Mouse (Mus musculus) adrenal gland, adult 2 months (tissue): ENCODE results near the gene Pde6d. TPM values are rescaled to one million over a fixed set of nuclear protein-coding genes. Genes with fewer than 3 reads are reported as not detected.

Experiments
- DNase-seq: peaks from one replicate; pipeline ENCODE4 v3.0.0; 2021
- long read RNA-seq: library from polyadenylated mRNA; stranded (forward); transcript quantifications from one replicate; pipeline ENCODE4 v2.0.0, GENCODE M21; 2021
- polyA plus RNA-seq: library from polyadenylated mRNA; depleted of rRNA; stranded (reverse); fragments of >200 nt; gene quantifications from 2 replicates; pipeline ENCODE4 v1.2.3, GENCODE M21; 2012; rRNA removed
- total RNA-seq, 2 experiments: library from RNA; stranded (reverse); gene quantifications; 2 replicates each; pipeline ENCODE4 v1.2.3; 2021

Pde6d gene
- total RNA-seq (10 to 100 TPM; 29.3 to 39.5 TPM), polyA plus RNA-seq (10.2 and 12.8 TPM in 2 replicates)
- long read RNA-seq, transcript Pde6d-201 (5 exons, 1,159 nt): major isoform, 33 of 37 reads
- long read RNA-seq, partial matches to known transcripts: 0 of 37 reads
- long read RNA-seq, other reads (novel, unspliced or antisense): 3 of 37 reads

GRCm38 (mm10) chr1:86582451-86583096 is at the start of gene Pde6d, which contains the start of gene Cops7b:
Pde6d (minus strand) TSS chr1:86582629.
Cops7b (plus strand) TSS chr1:86582904.
- peak; percentile 98 for DNase-seq

GRCm38 (mm10) chr1:86630527-86630926 is 48.1 kb upstream of the Pde6d start:
- no peak for DNase-seq

DNA sequence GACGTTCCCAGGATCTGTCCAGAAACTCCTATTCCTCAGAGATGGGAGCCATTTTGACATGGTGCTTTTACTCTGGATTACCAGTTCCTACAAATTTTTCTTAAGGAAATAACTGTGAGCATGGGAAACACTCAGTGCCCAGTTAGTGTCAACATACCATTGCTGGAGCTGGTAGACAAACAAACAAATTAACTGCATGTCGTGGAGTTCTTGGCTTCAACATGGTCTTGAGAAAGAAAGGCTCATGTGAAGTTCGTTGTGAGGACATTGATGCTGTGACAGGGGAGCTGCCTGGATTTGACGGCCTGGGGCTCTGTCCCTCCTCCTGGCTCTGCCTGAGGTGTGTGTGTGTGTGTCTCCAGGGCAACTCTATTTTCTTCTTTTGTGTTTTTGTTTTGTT is 47.5 kb upstream of the Pde6d start:
- DNase-seq: no peak

- DNase-seq: peak; percentile 70
Observed at GRCm38 (mm10) chr1:86628270-86628669, 45.8 kb upstream of the Pde6d start.

DNA sequence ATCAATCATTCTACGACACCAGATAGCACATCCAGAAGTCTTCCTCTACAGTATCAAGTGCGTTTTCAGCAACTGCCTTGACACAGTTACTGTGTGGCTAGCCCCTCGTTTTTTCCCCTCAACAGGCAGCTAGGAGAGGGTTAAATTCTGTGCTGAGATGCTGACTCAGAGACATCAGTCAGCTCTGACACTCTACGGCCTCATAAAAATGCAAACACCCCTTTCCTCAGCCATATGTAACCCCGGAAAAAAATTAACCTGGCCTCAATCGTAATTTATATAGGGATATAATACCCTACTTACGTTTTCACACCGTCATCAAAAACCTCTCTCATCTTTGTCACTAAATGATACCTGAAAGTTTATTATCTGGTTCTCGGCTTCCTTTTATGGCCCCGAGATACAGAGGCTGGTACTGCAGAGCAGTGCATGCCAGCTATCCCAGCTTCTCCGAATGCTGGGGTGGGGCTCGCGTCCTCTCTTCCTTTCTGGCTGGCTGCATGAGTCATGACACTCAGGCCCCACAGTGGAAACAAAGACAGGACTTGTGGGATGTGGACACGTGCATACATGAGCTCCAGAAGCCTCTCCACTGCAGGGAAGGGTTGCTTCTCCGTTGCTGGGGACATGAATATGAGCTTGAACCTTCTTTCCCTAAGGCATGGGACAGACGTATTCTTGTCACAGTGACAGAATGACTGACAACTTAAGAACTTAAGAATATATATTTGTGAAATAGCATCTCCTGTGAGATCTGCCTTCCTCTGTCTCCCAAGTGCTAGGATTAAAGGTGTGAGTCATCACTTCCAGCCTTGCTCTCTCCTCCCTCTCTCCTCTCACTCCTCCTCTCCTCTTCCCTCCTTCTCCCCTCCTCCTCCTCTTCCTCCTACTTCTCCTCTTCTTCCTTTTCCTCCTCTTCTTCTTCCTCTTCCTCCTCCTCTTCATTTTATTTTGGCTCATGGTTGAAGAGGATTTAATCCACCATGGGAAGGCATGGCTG is 40.9 kb upstream of the Pde6d start:
- peak; percentile 50 for DNase-seq

- peak; percentile 74 for DNase-seq
Observed at GRCm38 (mm10) chr1:86622296-86622695, 39.9 kb upstream of the Pde6d start.

GRCm38 (mm10) chr1:86618454-86619125 is 36.2 kb upstream of the Pde6d start:
- DNase-seq: peak; percentile 78

DNA sequence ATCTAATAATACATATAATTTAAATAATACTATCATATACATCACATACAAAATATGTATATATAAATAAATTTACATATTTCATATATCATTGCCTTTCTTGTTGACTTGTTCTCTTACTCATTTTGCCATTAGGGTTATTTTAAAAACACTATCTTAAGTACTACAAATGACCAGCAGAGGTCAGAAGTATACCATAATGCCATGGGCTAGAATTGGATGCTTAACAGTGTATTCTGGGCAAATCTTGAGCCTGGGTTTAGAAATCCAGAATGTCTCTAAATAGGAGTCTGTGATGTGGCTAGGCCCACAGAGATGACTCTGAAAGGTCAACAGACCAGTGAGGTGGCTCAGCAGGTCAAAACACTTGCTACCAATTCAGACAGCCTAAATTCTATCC is 31.8 kb upstream of the Pde6d start:
- no peak for DNase-seq

- DNase-seq: no peak
Observed at GRCm38 (mm10) chr1:86612081-86612480, 29.7 kb upstream of the Pde6d start.

DNA sequence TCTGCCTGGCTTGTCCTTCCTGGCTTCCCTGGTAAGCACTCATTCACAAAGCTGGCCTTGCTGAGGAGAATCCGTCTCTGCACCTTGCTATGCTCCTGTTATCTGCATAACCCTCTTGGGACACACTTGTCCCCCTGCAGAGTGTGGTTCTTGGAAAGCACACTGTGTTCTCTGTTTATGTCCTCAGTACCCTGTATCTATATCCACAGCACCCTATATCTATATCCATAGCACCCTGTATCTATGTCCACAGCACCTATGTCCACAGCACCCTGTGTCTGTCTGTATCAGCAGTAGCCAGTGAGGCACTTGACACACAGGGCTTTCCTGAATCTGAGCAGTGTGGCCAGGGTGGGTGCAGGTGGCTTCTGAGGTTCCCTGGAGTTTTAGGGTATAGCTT is 28.5 kb upstream of the Pde6d start:
- DNase-seq: no peak

GRCm38 (mm10) chr1:86600117-86600516 is 17.7 kb upstream of the Pde6d start:
- no peak for DNase-seq

- DNase-seq: no peak
Observed at GRCm38 (mm10) chr1:86598516-86598915, 16.1 kb upstream of the Pde6d start.

- DNase-seq: no peak
Observed at GRCm38 (mm10) chr1:86596512-86596911, 14.1 kb upstream of the Pde6d start.

- DNase-seq: no peak
Observed at GRCm38 (mm10) chr1:86595315-86595714, 12.9 kb upstream of the Pde6d start.

GRCm38 (mm10) chr1:86594539-86594938 is 12.1 kb upstream of the Pde6d start:
- DNase-seq: no peak

DNA sequence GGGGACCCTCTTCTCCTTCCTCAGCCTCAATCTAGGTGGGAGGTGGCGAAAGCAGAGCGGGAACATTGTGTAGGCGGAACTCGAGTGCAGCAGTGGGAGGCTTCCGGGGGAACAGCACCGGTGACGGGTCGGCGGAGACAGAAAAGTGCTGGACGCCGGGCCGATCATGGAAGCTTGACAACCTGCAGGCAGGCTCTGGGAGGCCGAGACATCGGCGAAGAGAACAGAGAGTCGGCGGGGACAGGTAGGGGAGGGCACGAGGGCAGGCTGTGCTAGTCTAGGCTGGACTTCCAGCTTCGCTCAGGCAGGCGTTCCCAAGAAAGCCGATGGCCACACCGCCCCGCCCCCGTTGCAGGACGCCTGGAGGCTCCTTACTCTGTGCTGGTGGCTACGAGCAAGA is 4.6 kb upstream of the Pde6d start:
- DNase-seq: peak; percentile 84

- DNase-seq: no peak
Observed at GRCm38 (mm10) chr1:86583709-86584108, 1.3 kb upstream of the Pde6d start.

- peak; percentile 15 for DNase-seq
Observed at GRCm38 (mm10) chr1:86581692-86582450, 558 bp downstream of the Pde6d start.

DNA sequence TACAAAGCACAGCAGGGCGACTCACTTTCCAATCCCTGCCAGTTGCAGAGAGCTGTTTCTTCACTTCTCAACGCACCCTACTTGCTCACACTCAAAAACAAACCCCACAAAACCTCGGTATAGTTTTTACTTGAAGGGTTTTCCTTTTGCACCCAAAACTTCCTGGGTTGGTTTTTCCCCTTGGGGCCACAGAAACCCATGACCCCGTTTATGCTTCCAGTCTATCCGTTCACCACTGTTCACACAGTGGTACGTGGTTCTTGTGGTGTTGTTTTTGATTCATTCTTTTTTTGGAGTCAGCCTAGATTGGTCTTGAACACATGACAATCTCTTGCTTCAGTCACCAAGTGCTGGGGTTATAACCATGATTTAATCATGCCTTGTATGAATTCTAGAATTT is 2.0 kb downstream of the Pde6d start:
- DNase-seq: no peak

GRCm38 (mm10) chr1:86571941-86572340 is 10.5 kb downstream of the Pde6d start:
- DNase-seq: no peak

DNA sequence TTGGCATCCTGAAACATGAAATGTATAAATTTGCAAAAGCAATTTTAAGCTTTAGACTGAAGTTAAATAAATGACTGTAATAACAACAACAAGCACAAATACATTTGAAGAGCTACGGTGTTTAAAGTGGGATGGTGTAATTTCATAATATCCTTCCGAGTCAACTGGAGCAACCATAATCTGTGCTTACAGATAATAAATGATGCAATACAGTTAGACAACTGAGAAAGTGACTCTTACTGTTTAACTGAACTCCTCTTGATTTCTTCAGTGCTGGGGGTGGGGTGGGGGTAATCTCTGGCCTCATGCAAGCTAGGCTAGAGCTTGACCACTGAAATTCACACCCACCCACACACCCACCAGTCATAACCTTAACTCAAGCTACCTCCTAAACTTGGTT is 11.0 kb downstream of the Pde6d start:
- DNase-seq: no peak
